Mouse (Mus musculus): ENCODE results near the gene Rc3h1. TPM values are rescaled to one million over a fixed set of nuclear protein-coding genes. Genes with fewer than 3 reads are reported as not detected.

Gene Rc3h1
- total RNA-seq, 2 experiments from 2014 or later = 25.1 to 28.3 TPM

DNA sequence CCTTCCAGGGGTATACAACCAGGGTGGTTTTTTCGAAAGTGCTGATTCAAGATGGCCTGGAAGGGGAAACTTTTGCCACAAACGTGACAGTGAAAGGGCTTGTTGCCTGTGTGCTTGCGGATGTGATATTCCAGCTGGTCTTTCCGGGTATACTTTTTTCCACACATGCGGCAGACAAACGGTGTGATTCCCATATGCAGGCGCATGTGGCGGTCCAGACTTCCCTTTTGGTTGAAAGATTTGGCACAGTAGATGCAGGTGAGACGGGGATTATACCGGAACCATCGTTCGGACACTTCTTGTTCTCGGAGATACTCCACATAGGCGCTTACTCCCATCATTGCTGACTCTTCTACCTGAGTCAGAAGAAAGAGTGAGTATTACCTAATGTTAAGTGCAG is 113.8 kb downstream of the Rc3h1 start:
- intact Hi-C loops (cut with DNase I) = no loop called here
- DNase-seq = no peak

Other genes starting within 250 kb of the Rc3h1 start
- gene Rabgap1l, start 113.2 kb upstream of the Rc3h1 start, total RNA-seq (2021) = 10 to 100 TPM in 1 of 2 experiments, 1 to 10 TPM in 1; 9.1 to 11.7 TPM
- gene Serpinc1, start 72.2 kb downstream of the Rc3h1 start, total RNA-seq (2021) = under 1 TPM; 0.15 to 0.18 TPM
- 1 to 10 TPM; 5.3 to 7.1 TPM for gene Zbtb37, start 128.4 kb downstream of the Rc3h1 start, total RNA-seq (2021)
- 10 to 100 TPM; 11.4 to 11.7 TPM for gene Dars2, start 164.2 kb downstream of the Rc3h1 start, total RNA-seq (2021)
- under 1 TPM; 0.52 to 0.64 TPM for gene Cenpl, start 164.3 kb downstream of the Rc3h1 start, total RNA-seq (2021)
- gene Klhl20, start 225.1 kb downstream of the Rc3h1 start, total RNA-seq (2021) = 1 to 10 TPM; 7.5 to 7.8 TPM
- gene Ankrd45, start 236.3 kb downstream of the Rc3h1 start, total RNA-seq (2021) = not detected